Mouse (Mus musculus): Measurements from ENCODE around the gene Rmnd1. TPM values are rescaled to one million over a fixed set of nuclear protein-coding genes. Genes with fewer than 3 reads are reported as not detected.

The Rmnd1 gene
- total RNA-seq, 2 experiments from 2014 or later = 38.5 to 42.1 TPM

DNA sequence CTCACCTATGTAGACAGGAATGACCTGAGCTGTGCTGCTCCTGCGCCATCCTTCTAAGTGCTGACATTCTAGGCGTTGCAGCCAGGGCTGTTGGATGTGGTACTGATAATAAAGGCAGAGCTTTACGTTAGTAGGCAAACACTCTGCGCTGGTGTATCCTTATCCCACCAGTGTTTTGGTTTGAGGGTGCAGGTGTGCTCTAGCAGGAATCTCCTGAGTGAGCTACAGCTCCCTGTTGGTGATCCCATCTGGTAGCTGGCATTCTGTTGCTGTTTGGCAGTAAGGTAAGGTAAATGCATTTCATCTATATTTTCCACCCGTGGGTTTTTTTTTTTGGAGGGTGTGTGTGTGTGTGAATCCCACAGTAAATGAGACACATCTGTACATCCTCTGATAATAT is 34.1 kb downstream of the Rmnd1 start:
- DNase-seq = no peak
- intact Hi-C loops (cut with DNase I) = no loop called here

DNA sequence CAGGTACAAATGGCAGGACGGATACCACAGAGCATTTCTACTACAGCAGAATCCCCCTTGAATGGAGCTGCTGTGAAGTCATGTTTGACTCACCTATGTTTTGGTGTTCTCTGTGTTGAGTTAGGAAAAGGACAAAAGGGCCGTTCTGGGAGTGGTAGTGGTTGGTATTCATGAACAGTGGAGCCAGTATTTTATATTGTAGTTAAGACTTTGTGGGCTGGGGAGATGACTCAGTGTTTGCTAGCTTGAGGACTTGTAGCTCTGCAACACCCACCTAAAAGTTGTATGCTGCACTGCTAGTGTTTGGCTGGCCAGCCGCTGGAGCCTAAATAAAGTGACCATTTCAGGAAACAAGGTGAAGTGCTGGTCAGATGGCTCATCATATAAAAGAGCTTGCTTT is 36.9 kb downstream of the Rmnd1 start:
- DNase-seq = no peak
- intact Hi-C loops (cut with DNase I) = no loop called here

DNA sequence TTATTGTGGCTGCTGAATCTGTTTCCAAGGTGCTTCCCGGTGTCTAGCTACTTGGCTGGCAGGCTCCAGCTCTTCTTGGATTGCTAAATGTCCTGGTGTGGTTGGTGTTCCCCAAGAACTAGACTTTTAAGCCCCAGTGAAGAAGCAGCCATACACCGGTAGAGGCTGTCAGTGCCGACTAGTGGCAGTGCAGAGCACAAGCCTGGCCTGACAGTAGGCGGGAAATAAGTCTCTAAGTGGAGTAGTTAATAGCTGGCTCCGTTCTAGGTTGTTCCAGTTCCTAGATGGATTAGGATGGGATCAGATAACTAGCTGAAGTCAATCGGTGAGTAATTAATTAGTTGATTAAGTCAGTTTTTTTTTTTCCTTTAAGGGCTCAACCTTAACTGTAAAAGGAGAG is 40.3 kb downstream of the Rmnd1 start:
- intact Hi-C loops (cut with DNase I) = no loop called here
- DNase-seq = no peak

DNA sequence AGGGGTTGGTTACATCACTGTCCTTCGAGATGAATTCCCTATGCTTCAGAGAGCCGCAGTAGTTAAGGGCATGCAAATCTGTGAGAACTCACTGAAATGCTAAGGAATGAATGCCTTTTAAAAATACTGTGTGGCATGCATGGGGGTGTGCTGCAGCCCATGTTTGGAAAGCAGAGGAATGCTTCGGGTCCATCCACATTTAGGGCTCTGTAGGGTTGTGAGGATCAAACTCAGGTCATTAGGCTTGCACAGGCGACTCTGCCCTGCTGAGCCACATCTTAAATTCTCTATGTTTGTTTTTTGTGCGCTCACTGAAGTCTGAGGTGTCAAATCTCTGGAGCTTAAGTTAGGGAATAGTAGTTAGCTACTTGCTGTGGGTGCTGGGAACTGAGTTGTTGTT is 41.1 kb downstream of the Rmnd1 start:
- intact Hi-C loops (cut with DNase I) = no loop called here
- no peak for DNase-seq

DNA sequence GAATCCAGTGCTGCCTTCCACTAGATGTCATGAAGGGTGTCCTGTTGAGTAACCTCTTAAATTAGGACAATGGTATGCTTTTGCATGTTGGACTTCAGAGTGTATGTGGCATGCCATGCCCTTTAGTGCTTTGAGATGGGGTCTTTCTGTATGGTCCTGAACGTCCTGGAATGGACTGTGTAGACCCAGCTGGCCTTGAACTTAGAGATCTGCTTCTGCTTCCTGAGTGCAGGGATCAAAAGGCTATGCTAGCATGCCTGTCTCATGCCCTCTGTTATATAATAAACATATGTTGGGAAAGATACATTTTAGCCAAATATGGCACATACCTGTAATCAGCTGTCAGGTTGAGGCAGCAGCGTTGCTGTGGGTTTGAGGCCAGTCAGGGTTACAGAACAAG is 41.6 kb downstream of the Rmnd1 start:
- intact Hi-C loops (cut with DNase I) = no loop called here
- no peak for DNase-seq

DNA sequence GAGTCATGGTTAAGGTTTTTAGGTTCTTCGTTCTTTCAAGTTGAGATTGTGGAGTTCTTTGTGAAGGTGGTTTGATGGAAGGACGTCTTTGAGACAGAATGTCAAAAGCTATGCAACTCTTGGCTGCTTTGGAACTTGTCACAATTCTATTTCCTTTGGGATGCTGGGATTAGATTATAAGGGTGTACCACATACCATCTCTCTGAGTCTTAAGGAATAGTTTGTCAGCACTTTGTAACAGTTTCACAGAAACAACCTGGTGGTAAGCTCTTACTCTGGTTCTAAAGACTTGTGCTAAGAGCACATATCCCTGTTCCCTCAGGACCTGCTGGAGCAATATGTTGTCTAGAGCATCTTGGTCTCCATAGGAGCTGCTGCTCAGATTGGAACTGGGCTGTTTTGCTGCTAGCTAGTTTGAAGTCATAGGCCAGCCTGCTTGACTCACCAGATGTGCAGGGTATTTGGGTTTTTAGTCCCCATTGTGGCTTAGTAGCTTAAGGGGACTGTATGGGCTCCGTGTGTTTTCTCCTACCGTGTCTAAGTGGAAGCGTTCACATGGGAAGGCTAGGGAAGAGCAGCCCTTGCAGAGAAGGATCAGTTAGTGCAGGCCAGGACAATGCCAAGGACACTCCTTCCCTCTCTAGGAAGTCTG is 42.6 kb downstream of the Rmnd1 start:
- DNase-seq = no peak
- intact Hi-C loops (cut with DNase I) = no loop called here

DNA sequence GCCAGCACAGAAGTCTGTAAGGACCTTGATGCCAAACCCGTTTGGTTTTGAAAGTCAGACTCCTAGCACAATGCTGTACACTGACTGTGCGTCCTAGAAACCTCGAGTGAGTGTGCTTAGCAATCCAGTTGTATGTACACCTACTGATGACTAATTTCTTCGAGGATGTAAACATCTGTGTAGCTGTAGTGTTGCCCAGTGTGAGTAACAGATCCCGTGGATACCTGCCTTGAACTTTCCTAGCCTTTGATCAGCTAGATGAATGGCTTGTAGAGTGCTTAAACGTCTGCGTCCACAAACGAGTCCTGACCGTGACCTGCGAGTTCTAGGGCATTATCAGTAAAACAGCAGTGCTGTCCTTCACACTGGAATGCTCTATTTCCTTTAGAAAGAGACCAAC is 43.2 kb downstream of the Rmnd1 start:
- no peak for DNase-seq
- intact Hi-C loops (cut with DNase I) = no loop called here

DNA sequence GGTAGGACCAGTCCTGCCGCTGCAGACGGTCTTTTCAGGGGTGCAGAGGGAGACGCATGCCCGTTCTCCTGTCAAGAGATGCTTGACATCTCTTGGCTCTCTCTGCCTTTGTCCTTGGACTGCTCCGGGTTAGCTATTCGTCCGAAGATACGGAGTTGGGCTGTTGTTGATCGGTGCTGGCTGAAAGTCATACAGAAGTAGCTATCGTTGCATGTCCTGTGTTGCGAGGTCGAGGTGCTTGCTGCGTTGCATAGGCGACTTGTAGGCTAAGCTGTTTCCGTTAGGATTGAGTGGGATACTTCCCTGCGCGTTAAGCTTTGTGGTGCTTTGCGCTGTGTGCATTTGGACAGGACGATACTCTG is 43.8 kb downstream of the Rmnd1 start:
- intact Hi-C loops (cut with DNase I) = no loop called here
- DNase-seq = no peak

DNA sequence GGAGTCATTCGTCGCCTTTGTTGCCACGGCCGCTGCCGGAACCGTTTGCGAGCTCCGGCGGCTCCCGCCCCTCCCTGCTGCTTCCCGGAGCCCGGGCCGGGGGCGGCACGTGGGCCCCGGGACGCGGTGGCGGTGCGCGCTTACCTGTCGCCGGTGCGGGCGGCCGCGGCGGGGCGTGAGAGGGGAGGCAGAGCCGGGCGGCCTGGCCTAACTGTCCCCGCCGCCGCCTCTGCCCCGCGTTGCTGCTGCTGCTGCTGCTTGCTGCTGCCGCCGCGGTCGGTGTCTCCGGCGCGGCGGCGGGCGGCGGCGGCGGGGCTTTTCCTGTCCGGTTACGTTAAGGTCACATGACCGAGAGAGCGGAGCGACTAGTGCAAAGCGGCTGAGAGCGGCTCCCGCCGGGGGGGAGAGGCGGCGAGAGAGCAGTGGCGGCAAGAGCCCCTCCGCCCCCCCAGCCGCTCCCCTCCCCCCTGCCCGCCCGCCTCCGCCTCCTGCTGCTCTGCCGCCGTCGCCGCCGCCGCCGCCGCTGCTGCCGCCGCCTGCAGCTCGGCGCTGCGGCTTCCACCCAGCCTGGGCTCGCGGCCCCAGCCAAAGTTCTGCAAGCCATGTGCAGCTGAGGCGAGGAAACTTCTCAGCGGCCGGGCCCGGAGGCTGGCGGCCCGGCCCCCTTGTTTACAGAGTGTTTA is 44.3 kb downstream of the Rmnd1 start, which contains the start of gene Zbtb2:
Gene Zbtb2 (minus strand): TSS at position 408 of the 683 bp plus-strand sequence.
- DNase-seq = peak; percentile 51 to 52
- intact Hi-C loops (cut with DNase I) = no loop called here

DNA sequence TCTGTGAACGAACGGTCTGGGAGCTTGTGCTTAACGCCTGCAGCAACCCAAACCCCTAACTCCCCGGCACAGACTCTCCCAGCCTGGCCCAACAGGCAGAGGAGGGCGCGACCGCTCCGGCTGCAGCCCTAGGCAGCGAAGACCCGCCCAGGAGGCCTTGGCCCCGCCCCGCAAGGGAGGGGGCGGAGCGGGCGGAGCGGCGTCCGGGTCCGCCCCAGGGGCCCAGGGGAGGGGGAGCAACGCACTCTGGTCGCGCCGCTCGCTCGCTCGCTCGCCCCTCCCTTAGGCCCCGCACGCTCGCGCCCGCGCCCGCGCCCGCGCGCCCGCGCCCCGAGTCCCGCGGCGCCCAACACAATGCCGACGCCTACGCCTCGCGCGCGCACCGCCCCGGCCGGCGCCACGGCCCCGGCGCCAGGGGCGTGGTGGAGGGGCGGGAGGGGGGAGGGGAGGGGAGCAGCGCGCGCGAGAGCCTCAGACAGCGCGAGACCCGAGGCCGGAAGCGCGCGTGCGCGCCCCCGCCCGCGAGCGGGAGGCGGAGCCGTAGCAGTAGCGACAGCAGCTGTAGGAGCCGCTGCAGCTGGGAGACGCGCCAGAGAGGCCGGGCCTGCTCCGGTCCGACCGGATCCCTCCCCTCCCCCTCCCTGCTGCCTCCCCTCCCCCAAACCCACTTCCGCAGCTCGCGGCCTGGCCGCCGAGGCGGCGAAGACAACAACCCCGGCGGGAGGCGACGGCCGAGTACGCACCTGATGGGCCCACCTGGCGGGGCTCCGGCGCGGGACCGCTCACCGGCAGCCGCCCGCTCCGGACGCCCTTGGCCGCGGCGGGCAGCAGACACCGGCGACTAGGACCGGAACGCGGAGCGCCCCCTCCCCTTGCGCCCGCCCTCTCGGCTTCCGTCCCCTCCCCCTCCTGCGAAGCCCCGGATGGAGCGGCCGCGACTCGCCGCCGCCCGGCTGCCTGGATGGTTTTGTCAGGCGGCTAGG is 45.3 kb downstream of the Rmnd1 start:
- peak; percentile 91 to 95 for DNase-seq
- intact Hi-C loops (cut with DNase I) = no loop called here

DNA sequence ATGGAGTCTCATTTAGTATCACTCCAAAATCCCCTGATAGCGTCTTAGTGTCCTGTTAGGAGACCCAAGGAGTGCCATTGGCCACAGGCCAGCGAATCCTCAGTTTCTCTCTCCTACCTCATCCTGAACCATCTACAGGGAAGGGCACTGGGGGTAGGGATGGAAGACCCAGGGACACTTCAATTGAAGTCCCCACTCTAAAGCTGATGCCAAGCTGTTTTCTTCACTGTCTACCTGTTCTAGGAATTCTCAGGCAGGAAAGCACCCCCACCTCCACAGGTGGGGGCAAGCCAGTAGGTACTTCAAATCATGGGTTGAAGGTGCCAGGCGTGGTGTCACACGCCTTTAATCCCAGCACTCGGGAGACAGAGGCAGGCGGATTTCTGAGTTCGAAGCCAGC is 47.9 kb downstream of the Rmnd1 start:
- no peak for DNase-seq
- intact Hi-C loops (cut with DNase I) = no loop called here

DNA sequence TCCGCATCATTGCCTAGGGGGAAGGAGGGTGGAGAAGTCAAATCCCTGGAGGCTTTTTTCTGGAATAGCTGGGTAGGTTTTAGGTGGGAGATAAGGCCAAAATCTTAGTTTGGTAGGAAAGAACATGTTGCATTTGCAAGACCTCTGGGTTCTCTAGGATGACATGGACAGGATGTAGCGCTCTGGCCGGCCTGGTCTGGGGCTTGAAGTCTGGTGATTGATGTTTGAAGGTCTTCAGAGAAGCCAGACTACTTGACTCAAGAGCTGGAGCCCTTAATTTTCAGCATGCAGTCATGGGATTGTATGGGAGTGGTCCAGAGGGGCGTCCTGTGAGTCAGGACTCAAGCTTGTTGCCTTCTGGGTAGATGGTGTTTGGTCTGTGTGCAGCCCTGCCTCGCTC is 51.4 kb downstream of the Rmnd1 start:
- intact Hi-C loops (cut with DNase I) = no loop called here
- no peak for DNase-seq

DNA sequence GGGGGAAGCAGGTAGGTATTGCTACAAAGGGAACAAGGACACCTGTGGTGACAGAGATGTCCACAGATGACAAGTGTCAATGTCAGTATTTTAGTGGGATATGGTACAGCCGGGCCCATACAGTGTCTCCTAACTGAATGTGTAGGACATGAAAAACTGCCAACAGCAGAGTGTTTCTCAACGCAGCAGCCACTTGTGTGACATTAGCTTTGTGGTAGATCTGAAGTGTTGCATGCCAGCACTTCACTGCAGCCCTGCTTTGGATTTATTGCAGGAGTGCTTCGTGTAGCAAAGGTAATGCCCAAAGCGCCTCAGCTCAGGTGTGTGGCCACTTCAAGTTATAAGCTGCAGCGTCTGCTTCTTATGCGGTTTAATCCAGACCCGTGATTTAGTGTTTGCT is 55.3 kb downstream of the Rmnd1 start:
- intact Hi-C loops (cut with DNase I) = no loop called here

DNA sequence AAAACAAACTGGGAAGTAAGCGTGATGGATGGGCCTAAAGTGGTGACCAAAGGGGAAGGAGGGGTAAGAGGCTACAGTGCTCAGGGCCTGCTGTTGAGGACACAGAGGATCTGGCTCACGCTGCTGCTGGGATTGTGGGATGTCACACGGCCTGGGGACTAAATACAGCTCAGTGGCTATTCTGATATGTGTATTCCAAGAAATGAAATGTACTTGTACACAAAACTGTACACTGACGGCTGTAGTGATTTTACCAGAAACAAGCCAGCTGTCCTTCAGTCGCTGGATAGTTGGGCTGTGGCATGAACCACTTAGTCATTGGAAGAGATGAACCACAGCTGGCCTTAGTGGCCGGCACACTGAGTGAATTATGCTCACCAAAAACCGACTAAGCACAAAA is 55.7 kb downstream of the Rmnd1 start:
- intact Hi-C loops (cut with DNase I) = no loop called here

More for the DNA sequence above, 55.3 kb downstream of the Rmnd1 start:
- no peak for DNase-seq

DNA sequence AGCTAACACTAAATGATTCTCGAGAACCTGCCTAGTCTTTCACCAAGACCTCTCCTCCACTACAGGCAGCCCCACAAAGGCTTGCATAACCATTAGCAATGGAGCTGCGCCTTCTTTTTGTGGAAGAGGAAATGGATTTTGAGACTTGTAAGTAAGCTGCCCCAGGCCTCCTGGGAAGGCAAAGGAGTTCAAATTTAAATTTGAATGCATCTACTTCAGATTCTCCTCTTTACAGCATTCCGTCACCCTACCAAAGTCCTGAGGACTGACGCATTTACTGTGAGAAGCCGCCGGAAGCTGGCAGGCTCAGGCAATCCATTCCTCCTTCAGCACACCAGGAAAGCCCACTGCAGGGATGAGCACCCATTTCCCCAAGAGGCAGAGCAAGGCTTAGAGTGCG is 56.9 kb downstream of the Rmnd1 start:
- DNase-seq = no peak
- intact Hi-C loops (cut with DNase I) = no loop called here

More for the DNA sequence above, 55.7 kb downstream of the Rmnd1 start:
- no peak for DNase-seq

DNA sequence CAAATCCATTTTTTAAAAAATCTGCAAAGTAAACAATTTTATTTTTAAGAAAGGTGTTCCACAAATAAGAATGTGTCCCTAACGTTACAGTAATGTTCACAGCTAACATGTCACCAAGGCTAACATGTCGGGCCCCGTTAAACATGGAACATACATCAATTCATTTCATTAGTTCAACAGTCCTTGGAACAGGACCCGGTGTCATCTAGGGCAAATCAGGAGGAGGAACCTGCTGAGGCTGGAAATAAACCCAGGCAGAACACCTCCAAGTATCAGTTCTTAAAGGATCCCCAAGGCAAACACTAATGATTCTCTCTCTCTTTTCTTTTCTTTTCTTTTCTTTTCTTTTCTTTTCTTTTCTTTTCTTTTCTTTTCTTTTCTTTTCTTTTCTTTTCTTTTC is 57.5 kb downstream of the Rmnd1 start:
- intact Hi-C loops (cut with DNase I) = no loop called here
- no peak for DNase-seq

DNA sequence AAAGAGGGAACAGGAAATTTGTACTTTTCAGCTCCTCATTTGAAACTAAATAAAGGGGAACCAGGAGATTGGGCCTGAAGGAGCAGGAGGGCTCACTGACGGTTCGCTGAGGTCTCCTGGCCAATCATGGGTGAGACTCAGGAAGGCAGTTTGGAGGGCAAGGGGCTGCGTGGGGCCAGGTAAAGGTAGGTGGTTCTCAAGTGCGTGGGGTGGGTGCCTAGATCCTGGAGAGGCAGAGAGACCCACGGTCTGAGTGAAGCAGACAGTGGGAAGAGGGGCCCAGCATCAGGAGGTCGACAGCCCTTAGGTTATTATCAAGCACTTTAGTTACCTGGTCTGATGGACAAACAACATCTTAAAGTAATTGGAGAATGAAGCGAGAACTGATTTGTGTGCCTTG is 57.9 kb downstream of the Rmnd1 start:
- intact Hi-C loops (cut with DNase I) = no loop called here
- DNase-seq = no peak

DNA sequence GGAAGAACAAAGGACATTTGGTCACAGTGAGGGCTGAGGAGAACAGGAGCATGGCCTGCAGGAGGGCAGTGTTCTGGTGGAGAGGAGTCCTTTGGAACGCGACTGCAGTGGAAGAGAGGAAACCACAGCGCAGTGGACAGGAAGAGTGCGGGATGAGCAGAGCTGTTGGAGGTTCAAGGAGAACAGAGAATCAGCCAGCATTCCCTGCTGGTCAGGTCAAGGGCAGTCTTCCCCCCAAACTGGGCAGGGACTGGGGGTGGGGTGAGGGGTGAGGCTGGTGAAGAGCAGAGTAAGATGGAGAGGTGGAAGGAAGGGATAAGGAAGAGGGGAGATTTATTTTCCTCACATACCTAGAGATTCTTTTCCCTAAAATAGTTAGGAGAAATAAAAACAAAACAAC is 58.6 kb downstream of the Rmnd1 start:
- DNase-seq = no peak
- intact Hi-C loops (cut with DNase I) = no loop called here

DNA sequence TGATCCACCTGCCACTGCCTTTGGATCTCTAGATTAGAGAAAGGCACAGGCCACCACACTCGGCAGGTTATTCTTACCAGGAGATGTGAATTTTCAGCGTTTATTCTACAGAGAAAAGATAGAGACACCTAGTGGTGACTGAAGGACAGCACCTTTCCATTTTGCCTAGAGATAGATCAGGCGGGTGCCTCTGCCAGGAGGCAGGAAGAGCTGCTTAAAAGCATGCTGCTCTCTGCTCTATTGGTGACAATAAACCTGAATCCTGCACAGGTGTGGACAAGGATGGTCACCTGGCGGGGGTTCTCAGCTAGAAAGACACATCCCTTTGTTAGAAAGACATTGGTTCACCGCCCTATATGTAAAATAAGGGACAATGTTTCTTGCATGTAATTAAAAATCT is 60.2 kb downstream of the Rmnd1 start:
- intact Hi-C loops (cut with DNase I) = no loop called here

DNA sequence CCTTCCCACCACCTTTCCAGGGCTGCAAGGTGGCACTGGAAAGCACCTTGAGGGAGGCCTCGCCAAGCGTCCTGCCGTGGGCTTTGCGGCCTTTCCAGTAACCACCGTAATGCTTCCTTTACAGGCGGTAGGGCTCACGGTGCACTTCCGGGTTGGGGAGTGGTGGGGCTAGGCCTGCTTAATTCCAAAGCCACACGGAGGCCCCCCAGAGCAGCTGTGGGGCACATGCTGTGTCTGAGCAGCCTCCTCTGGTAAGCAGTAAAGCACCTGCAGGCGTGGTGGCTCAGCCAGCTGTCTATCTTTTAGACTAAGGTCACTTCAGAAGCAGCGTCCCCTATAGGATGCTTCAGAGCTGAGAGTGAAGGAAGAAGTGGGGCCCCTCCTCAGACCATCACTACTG is 62.1 kb downstream of the Rmnd1 start:
- intact Hi-C loops (cut with DNase I) = no loop called here
- no peak for DNase-seq

More for the DNA sequence above, 60.2 kb downstream of the Rmnd1 start:
- no peak for DNase-seq

DNA sequence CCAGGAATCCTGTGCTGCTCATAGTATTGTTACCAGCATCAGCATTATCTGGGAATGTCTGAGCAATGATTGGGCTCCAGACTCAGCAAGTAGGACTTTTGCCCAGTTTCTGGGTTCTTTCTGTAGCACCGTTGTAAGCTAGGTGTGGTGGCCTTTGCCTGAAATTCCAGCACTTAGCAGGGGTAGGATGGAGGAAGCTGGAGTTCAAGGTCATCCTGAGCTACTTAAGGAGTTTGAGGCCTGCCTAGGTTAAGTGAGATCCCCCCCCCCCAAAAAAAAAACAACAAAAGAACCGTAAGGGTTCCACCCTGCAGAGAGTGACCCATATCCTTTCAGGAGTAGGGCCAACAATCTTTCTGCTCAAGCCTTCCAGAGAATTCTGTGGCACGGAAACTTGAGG is 67.6 kb downstream of the Rmnd1 start:
- DNase-seq = no peak
- intact Hi-C loops (cut with DNase I) = no loop called here
